8 mouse cellular contexts compared by ENCODE assay signal in genomic region chr2:70509021-70509632, GRCm38 (mm10). TPM values are rescaled to one million over a fixed set of nuclear protein-coding genes. Genes with fewer than 3 reads are reported as not detected.
DNase-seq lines count a peak whose midpoint lies in the region; ATAC-seq lines count a peak whose summit lies in the region.

No protein-coding gene starts in this region.

- DNase-seq in T-cell, adult 2 months (ENCODE audit: low spot score), result peak; percentile 4
- peak; percentile 58 to 74 for DNase-seq in cerebellum, postnatal 25 days
- peak; percentile 33 for DNase-seq in gastrocnemius, adult 18-20 months (ENCODE audit: low spot score)
- peak; percentile 76 for DNase-seq in hindbrain, embryonic 14.5 days (ENCODE audit: low spot score)
- DNase-seq in left cerebral cortex, adult 11 months (ENCODE audit: low spot score), result peak; percentile 11
- DNase-seq in lung, postnatal 25 days (ENCODE audit: low spot score), result peak; percentile 80
- DNase-seq in retina, postnatal 7 days (ENCODE audit: low read depth, low spot score), result peak; percentile 65
- peak; percentile 58 for DNase-seq in urinary bladder, postnatal 25 days (ENCODE audit: low spot score)

- no peaks in the 10 kb centered on the region for H3K36me3 ChIP-seq in hindbrain, embryonic 14.5 days (replicated peaks; ENCODE audit: control insufficient read depth, insufficient read depth)

- H3K27me3 ChIP-seq in hindbrain, embryonic 14.5 days (ENCODE audit: control insufficient read depth, insufficient read depth, low read length), result peaks cover 4% of the 10 kb centered on the region; the same call in 1 of the 2 replicates

- peaks cover 7% of the 10 kb centered on the region; the same call in 1 of the 2 replicates for H3K4me1 ChIP-seq in hindbrain, embryonic 14.5 days (replicated peaks; ENCODE audit: control insufficient read depth, insufficient read depth, low read length)

- ATAC-seq in hindbrain, embryonic 14.5 days (ENCODE audit: low FRiP score), result peak; percentile 94

- WGBS in hindbrain, embryonic 14.5 days, result under 1% methylated on average over 53 of the region's 56 CpGs

- H3K9me3 ChIP-seq in hindbrain, embryonic 14.5 days (ENCODE audit: control insufficient read depth, low read length), result no peaks in the 10 kb centered on the region

- H3K4me2 ChIP-seq in hindbrain, embryonic 14.5 days (replicated peaks), result peak overlapping the region; percentile 97

- no peak overlapping the region for H3K27ac ChIP-seq in hindbrain, embryonic 14.5 days

- peak overlapping the region; percentile 64 for H3K4me3 ChIP-seq in hindbrain, embryonic 14.5 days (replicated peaks; ENCODE audit: low read length)

- peak overlapping the region; percentile 63 for H3K9ac ChIP-seq in hindbrain, embryonic 14.5 days

RNA-seq across cellular contexts. Expression of gene Erich2, which starts 0.5 kb away (rescaled TPM):
- total RNA-seq in gastrocnemius, adult 18-20 months (2021), result not detected
- 1.9 and 3.8 TPM in 2 replicates for polyA plus RNA-seq in hindbrain, embryonic 14.5 days (2014; fragmentation: Nextera tagmentation; extraction: Ambion mirVana)

RNA-seq across cellular contexts. Expression of gene Sp5, which starts 34.4 kb away (rescaled TPM):
- total RNA-seq in gastrocnemius, adult 18-20 months (2021), result not detected
- polyA plus RNA-seq in hindbrain, embryonic 14.5 days (2014; fragmentation: Nextera tagmentation; extraction: Ambion mirVana), result 3.2 and 6.2 TPM in 2 replicates

RNA-seq across cellular contexts. Expression of gene Gad1, which starts 43.7 kb away (rescaled TPM):
- total RNA-seq in gastrocnemius, adult 18-20 months (2021), result under 1 TPM in 1 of 2 experiments, not detected in 1; 0.12 TPM
- polyA plus RNA-seq in hindbrain, embryonic 14.5 days (2014; fragmentation: Nextera tagmentation; extraction: Ambion mirVana), result 89.8 and 119 TPM in 2 replicates

Comparison
In these comparisons a context has a peak if more than half of its experiments do, and no peak if none do; other contexts are left out.
1. DNase-seq: peak in every context shown above with its lines; median percentile 80 in lung, postnatal 25 days; 76 in hindbrain, embryonic 14.5 days; 66 in cerebellum, postnatal 25 days; 65 in retina, postnatal 7 days; 58 in urinary bladder, postnatal 25 days; 33 in gastrocnemius, adult 18-20 months; 11 in left cerebral cortex, adult 11 months; 4 in T-cell, adult 2 months.